Mouse (Mus musculus) embryonic facial prominence, embryonic 10.5 days (tissue): ENCODE data around the gene Klre1. TPM values are rescaled to one million over a fixed set of nuclear protein-coding genes. Genes with fewer than 3 reads are reported as not detected.
"Not testable (repeated sequence)": the region's sequence is repeated elsewhere in the genome, so short reads cannot be mapped to it uniquely, and the experiment has no call there.

ENCODE experiments used
- DNase-seq: peaks from one replicate; pipeline ENCODE4 v3.0.0-alpha.2; 2017; ENCODE audit warnings: low spot score
- H3K27ac ChIP-seq: fragments of 300-500 bp; sonication (generic); replicated peaks from 2 replicates; pipeline ENCODE4 v1.5.1; 2016; ENCODE audit warnings: mild to moderate bottlenecking
- H3K27me3 ChIP-seq: fragments of 300-500 bp; sonication (generic); replicated peaks from 2 replicates; pipeline ENCODE4 v1.6.1; 2016; ENCODE audit warnings: low read depth, mild to moderate bottlenecking; ENCODE audit not compliant: poor library complexity, severe bottlenecking
- H3K36me3 ChIP-seq: fragments of 300-500 bp; sonication (generic); replicated peaks from 2 replicates; pipeline ENCODE4 v1.6.1; 2016; ENCODE audit warnings: mild to moderate bottlenecking, moderate library complexity
- H3K4me1 ChIP-seq: fragments of 300-500 bp; sonication (generic); 2 replicates; pipeline ENCODE4 v1.6.1; 2016
- H3K4me3 ChIP-seq: fragments of 300-500 bp; sonication (generic); 2 replicates; pipeline ENCODE4 v1.5.1; 2016; ENCODE audit warnings: mild to moderate bottlenecking, moderate library complexity
- H3K9me3 ChIP-seq: fragments of 300-500 bp; sonication (generic); 2 replicates; pipeline ENCODE4 v1.6.1; 2016; ENCODE audit warnings: mild to moderate bottlenecking
- WGBS: fragments of 180-500 bp; shearing (Covaris S2); methylation state at CpG from one replicate; pipeline ENCODE4 v1.1.7; 2016; 5-methylcytosine and 5-hydroxymethylcytosine counted together
- polyA plus RNA-seq: library from polyadenylated mRNA; unstranded; fragments of >200 nt; fragmentation: Nextera tagmentation; extraction: Ambion mirVana; gene quantifications from 2 replicates; pipeline ENCODE4 v1.2.1, GENCODE M21; 2016

Gene Klre1
- polyA plus RNA-seq, 1 experiment from 2014 or later: not detected

DNA sequence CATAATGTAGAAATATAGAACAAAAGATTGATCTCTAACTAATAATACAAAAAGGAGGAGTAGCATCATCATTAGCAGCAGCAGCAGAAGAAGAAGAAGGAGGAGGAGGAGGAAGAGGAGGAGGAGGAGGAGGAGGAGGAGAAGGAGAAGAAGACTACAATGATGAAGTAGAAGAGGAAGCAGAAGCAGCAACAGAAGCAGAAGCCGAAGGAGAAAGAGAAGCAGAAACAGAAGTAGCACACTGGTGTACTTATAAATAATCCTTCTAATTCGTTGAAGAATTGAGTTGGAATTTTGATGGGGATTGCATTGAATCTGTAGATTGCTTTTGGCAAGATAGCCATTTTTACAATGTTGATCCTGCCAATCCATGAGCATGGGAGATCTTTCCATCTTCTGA is 53.3 kb downstream of the Klre1 start:
- not testable (repeated sequence) for H3K27ac ChIP-seq

More for the DNA sequence above, 53.3 kb downstream of the Klre1 start:
- 79% methylated on average over 2 of the region's 2 CpGs for WGBS
- H3K4me3 ChIP-seq, H3K9me3 ChIP-seq, H3K27me3 ChIP-seq, H3K36me3 ChIP-seq, H3K4me1 ChIP-seq, DNase-seq: not testable (repeated sequence)

Other genes with a start within 250 kb of the Klre1 start
- not detected in 2 replicates for gene 4922502D21Rik, start 246.1 kb upstream of the Klre1 start, polyA plus RNA-seq
- gene Clec12a, start 235.2 kb upstream of the Klre1 start, polyA plus RNA-seq: 0.35 and 0.40 TPM in 2 replicates
- gene Clec12b, start 192.0 kb upstream of the Klre1 start, polyA plus RNA-seq: not detected in 2 replicates
- gene Clec1b, start 180.6 kb upstream of the Klre1 start, polyA plus RNA-seq: 12.7 and 13.3 TPM in 2 replicates
- gene Clec9a, start 169.0 kb upstream of the Klre1 start, polyA plus RNA-seq: 0.19 and 0.50 TPM in 2 replicates
- 0.82 and 0.89 TPM in 2 replicates for gene Clec1a, start 125.9 kb upstream of the Klre1 start, polyA plus RNA-seq
- gene Olr1, start 70.7 kb upstream of the Klre1 start, polyA plus RNA-seq: 0.06 TPM in 1 of 2 replicates, not detected in the other
- gene Tmem52b, start 65.3 kb upstream of the Klre1 start, polyA plus RNA-seq: not detected in 2 replicates
- gene Gabarapl1, start 44.7 kb upstream of the Klre1 start, polyA plus RNA-seq: 44.9 and 46.5 TPM in 2 replicates
- gene Klrd1, start 13.9 kb downstream of the Klre1 start, polyA plus RNA-seq: not detected in 2 replicates
- 0.04 and 0.13 TPM in 2 replicates for gene Klrk1, start 46.0 kb downstream of the Klre1 start, polyA plus RNA-seq
- gene Klrc3, start 65.4 kb downstream of the Klre1 start, polyA plus RNA-seq: not detected in 2 replicates
- gene Klrc2, start 82.8 kb downstream of the Klre1 start, polyA plus RNA-seq: not detected in 2 replicates
- not detected in 2 replicates for gene Klrc1, start 101.1 kb downstream of the Klre1 start, polyA plus RNA-seq
- not detected in 2 replicates for gene Klri1, start 139.2 kb downstream of the Klre1 start, polyA plus RNA-seq
- not detected in 2 replicates for gene Klri2, start 162.6 kb downstream of the Klre1 start, polyA plus RNA-seq
- not detected in 2 replicates for gene Gm156, start 206.4 kb downstream of the Klre1 start, polyA plus RNA-seq